Mouse (Mus musculus): ENCODE data around the gene Bcl11a. TPM values are rescaled to one million over a fixed set of nuclear protein-coding genes. Genes with fewer than 3 reads are reported as not detected.

The Bcl11a gene
- polyA plus RNA-seq, 1 experiment from 2014 or later: 72.7 TPM

GRCm38 (mm10) chr11:24062495-24063096 lies 15.3 kb upstream of the Bcl11a start:
- Histone ChIP-seq H3K4me2 (ENCODE audit: low read depth) (no peak overlapping the region), H3K36me3 (ENCODE audit: control insufficient read depth, insufficient read depth, low read length) (no peaks in the 10 kb centered on the region), H3K4me1 (ENCODE audit: control insufficient read depth, insufficient read depth, low read length) (peaks cover 5% of the 10 kb centered on the region; the same call in 1 of the 2 replicates), H3K27me3 (ENCODE audit: control insufficient read depth, insufficient read depth, low read length) (no peaks in the 10 kb centered on the region), H3K4me3 (ENCODE audit: low read depth, low read length) (no peak overlapping the region), H3K9ac (ENCODE audit: low read length) (no peak overlapping the region), H3K9me3 (ENCODE audit: control insufficient read depth, low read length) (no peaks in the 10 kb centered on the region), H3K27ac (ENCODE audit: low read depth, low read length) (no peak overlapping the region)
- no peak for ATAC-seq (ENCODE audit: insufficient read depth, low FRiP score, low TSS enrichment)
- DNase-seq (ENCODE audit: low spot score): no peak
- 26% methylated on average over 9 of the region's 9 CpGs for WGBS

GRCm38 (mm10) chr11:24064221-24064620 lies 13.6 kb upstream of the Bcl11a start:
- Histone ChIP-seq H3K27me3 (ENCODE audit: control insufficient read depth, insufficient read depth, low read length) (no peaks in the 10 kb centered on the region), H3K4me2 (ENCODE audit: low read depth) (no peak overlapping the region), H3K4me1 (ENCODE audit: control insufficient read depth, insufficient read depth, low read length) (peaks cover 5% of the 10 kb centered on the region; the same call in 1 of the 2 replicates), H3K36me3 (ENCODE audit: control insufficient read depth, insufficient read depth, low read length) (no peaks in the 10 kb centered on the region), H3K27ac (ENCODE audit: low read depth, low read length) (no peak overlapping the region), H3K9me3 (ENCODE audit: control insufficient read depth, low read length) (no peaks in the 10 kb centered on the region), H3K4me3 (ENCODE audit: low read depth, low read length) (no peak overlapping the region), H3K9ac (ENCODE audit: low read length) (no peak overlapping the region)
- no peak for ATAC-seq (ENCODE audit: insufficient read depth, low FRiP score, low TSS enrichment)
- no peak for DNase-seq (ENCODE audit: low spot score)
- 58% methylated on average over 6 of the region's 6 CpGs for WGBS

GRCm38 (mm10) chr11:24065313-24065712 lies 12.5 kb upstream of the Bcl11a start:
- 50% methylated on average over 4 of the region's 4 CpGs for WGBS
- no peak overlapping the region for H3K27ac ChIP-seq (ENCODE audit: low read depth, low read length)
- H3K9ac ChIP-seq (ENCODE audit: low read length): no peak overlapping the region
- peaks cover 5% of the 10 kb centered on the region; the same call in 1 of the 2 replicates for H3K4me1 ChIP-seq (ENCODE audit: control insufficient read depth, insufficient read depth, low read length)
- H3K27me3 ChIP-seq (ENCODE audit: control insufficient read depth, insufficient read depth, low read length): no peaks in the 10 kb centered on the region
- ATAC-seq (ENCODE audit: insufficient read depth, low FRiP score, low TSS enrichment): peak; percentile 45; the same call in 1 of the 2 replicates
- no peak overlapping the region for H3K4me2 ChIP-seq (ENCODE audit: low read depth)
- H3K9me3 ChIP-seq (ENCODE audit: control insufficient read depth, low read length): no peaks in the 10 kb centered on the region
- DNase-seq (ENCODE audit: low spot score): peak; percentile 52
- H3K4me3 ChIP-seq (ENCODE audit: low read depth, low read length): no peak overlapping the region
- no peaks in the 10 kb centered on the region for H3K36me3 ChIP-seq (ENCODE audit: control insufficient read depth, insufficient read depth, low read length)

- WGBS: under 1% methylated on average over 18 of the region's 18 CpGs
- H3K4me2 ChIP-seq (ENCODE audit: low read depth): peak overlapping the region; percentile 99
- no peak for DNase-seq (ENCODE audit: low spot score)
- H3K9ac ChIP-seq (ENCODE audit: low read length): no peak overlapping the region
- no peak for ATAC-seq (ENCODE audit: insufficient read depth, low FRiP score, low TSS enrichment)
- no peak overlapping the region for H3K27ac ChIP-seq (ENCODE audit: low read depth, low read length)
- peak overlapping the region; percentile 26 for H3K4me3 ChIP-seq (ENCODE audit: low read depth, low read length)
- H3K36me3 ChIP-seq (ENCODE audit: control insufficient read depth, insufficient read depth, low read length): no peaks in the 10 kb centered on the region
- no peaks in the 10 kb centered on the region for H3K27me3 ChIP-seq (ENCODE audit: control insufficient read depth, insufficient read depth, low read length)
- H3K4me1 ChIP-seq (ENCODE audit: control insufficient read depth, insufficient read depth, low read length): peaks cover 14% of the 10 kb centered on the region
- H3K9me3 ChIP-seq (ENCODE audit: control insufficient read depth, low read length): no peaks in the 10 kb centered on the region
Observed at GRCm38 (mm10) chr11:24074021-24074591, 3.8 kb upstream of the Bcl11a start.

GRCm38 (mm10) chr11:24074634-24075104 lies 3.2 kb upstream of the Bcl11a start, which contains the start of gene A830031A19Rik:
Gene A830031A19Rik, minus strand, starts transcription at chr11:24075054.
- under 1% methylated on average over 11 of the region's 11 CpGs for WGBS
- Histone ChIP-seq H3K4me2 (ENCODE audit: low read depth) (peak within 1 kb of the TSS; percentile 99), H3K4me3 (ENCODE audit: low read depth, low read length) (peak within 1 kb of the TSS; percentile 93), H3K9me3 (ENCODE audit: control insufficient read depth, low read length) (no peaks in the 10 kb centered on the region), H3K36me3 (ENCODE audit: control insufficient read depth, insufficient read depth, low read length) (no peaks in the 10 kb centered on the region), H3K27me3 (ENCODE audit: control insufficient read depth, insufficient read depth, low read length) (no peaks in the 10 kb centered on the region), H3K4me1 (ENCODE audit: control insufficient read depth, insufficient read depth, low read length) (peaks cover 14% of the 10 kb centered on the region), H3K27ac (ENCODE audit: low read depth, low read length) (peak within 1 kb of the TSS; percentile 94), H3K9ac (ENCODE audit: low read length) (peak within 1 kb of the TSS; percentile 97)
- no peak for ATAC-seq (ENCODE audit: insufficient read depth, low FRiP score, low TSS enrichment)
- DNase-seq (ENCODE audit: low spot score): peak; percentile 51

GRCm38 (mm10) chr11:24075486-24076126 lies 2.2 kb upstream of the Bcl11a start:
- peak overlapping the region; percentile 99 for H3K4me2 ChIP-seq (ENCODE audit: low read depth)
- H3K27me3 ChIP-seq (ENCODE audit: control insufficient read depth, insufficient read depth, low read length): no peaks in the 10 kb centered on the region
- peak overlapping the region; percentile 93 for H3K4me3 ChIP-seq (ENCODE audit: low read depth, low read length)
- H3K36me3 ChIP-seq (ENCODE audit: control insufficient read depth, insufficient read depth, low read length): no peaks in the 10 kb centered on the region
- WGBS: 1% methylated on average over 17 of the region's 17 CpGs
- peak overlapping the region; percentile 97 for H3K9ac ChIP-seq (ENCODE audit: low read length)
- peak; percentile 38 for DNase-seq (ENCODE audit: low spot score)
- ATAC-seq (ENCODE audit: insufficient read depth, low FRiP score, low TSS enrichment): no peak
- peak overlapping the region; percentile 94 for H3K27ac ChIP-seq (ENCODE audit: low read depth, low read length)
- peaks cover 14% of the 10 kb centered on the region for H3K4me1 ChIP-seq (ENCODE audit: control insufficient read depth, insufficient read depth, low read length)
- H3K9me3 ChIP-seq (ENCODE audit: control insufficient read depth, low read length): no peaks in the 10 kb centered on the region

- Histone ChIP-seq H3K27ac (ENCODE audit: low read depth, low read length) (peak overlapping the region; percentile 94), H3K4me2 (ENCODE audit: low read depth) (peak overlapping the region; percentile 99), H3K4me3 (ENCODE audit: low read depth, low read length) (peak overlapping the region; percentile 93), H3K9ac (ENCODE audit: low read length) (peak overlapping the region; percentile 97), H3K36me3 (ENCODE audit: control insufficient read depth, insufficient read depth, low read length) (no peaks in the 10 kb centered on the region), H3K9me3 (ENCODE audit: control insufficient read depth, low read length) (no peaks in the 10 kb centered on the region), H3K4me1 (ENCODE audit: control insufficient read depth, insufficient read depth, low read length) (peaks cover 14% of the 10 kb centered on the region), H3K27me3 (ENCODE audit: control insufficient read depth, insufficient read depth, low read length) (no peaks in the 10 kb centered on the region)
- peak; percentile 7; the same call in 1 of the 2 replicates for ATAC-seq (ENCODE audit: insufficient read depth, low FRiP score, low TSS enrichment)
- WGBS: under 1% methylated on average over 32 of the region's 32 CpGs
- DNase-seq (ENCODE audit: low spot score): peak; percentile 83
Observed at GRCm38 (mm10) chr11:24076127-24076650, 1.7 kb upstream of the Bcl11a start.

GRCm38 (mm10) chr11:24076821-24077730 lies 780 bp upstream of the Bcl11a start:
- no peaks in the 10 kb centered on the region for H3K9me3 ChIP-seq (ENCODE audit: control insufficient read depth, low read length)
- peak overlapping the region; percentile 94 for H3K27ac ChIP-seq (ENCODE audit: low read depth, low read length)
- H3K36me3 ChIP-seq (ENCODE audit: control insufficient read depth, insufficient read depth, low read length): no peaks in the 10 kb centered on the region
- ATAC-seq (ENCODE audit: insufficient read depth, low FRiP score, low TSS enrichment): peak; percentile 48
- WGBS: 0% methylated on average over 59 of the region's 59 CpGs
- H3K4me2 ChIP-seq (ENCODE audit: low read depth): peak overlapping the region; percentile 99
- peaks cover 14% of the 10 kb centered on the region for H3K4me1 ChIP-seq (ENCODE audit: control insufficient read depth, insufficient read depth, low read length)
- DNase-seq (ENCODE audit: low spot score): peak; percentile 83
- H3K4me3 ChIP-seq (ENCODE audit: low read depth, low read length): peak overlapping the region; percentile 93
- H3K27me3 ChIP-seq (ENCODE audit: control insufficient read depth, insufficient read depth, low read length): no peaks in the 10 kb centered on the region
- peak overlapping the region; percentile 97 for H3K9ac ChIP-seq (ENCODE audit: low read length)
